Mouse (Mus musculus) retina, postnatal 7 days (tissue): ENCODE measurements around the gene Inpp5f.
"Not testable (repeated sequence)": the region's sequence is repeated elsewhere in the genome, so short reads cannot be mapped to it uniquely, and the experiment has no call there.

Experiments
- DNase-seq: peaks from one replicate; pipeline ENCODE4 v3.0.0-alpha.2; 2012; ENCODE audit warnings: low read depth, low spot score

The Inpp5f gene

DNA sequence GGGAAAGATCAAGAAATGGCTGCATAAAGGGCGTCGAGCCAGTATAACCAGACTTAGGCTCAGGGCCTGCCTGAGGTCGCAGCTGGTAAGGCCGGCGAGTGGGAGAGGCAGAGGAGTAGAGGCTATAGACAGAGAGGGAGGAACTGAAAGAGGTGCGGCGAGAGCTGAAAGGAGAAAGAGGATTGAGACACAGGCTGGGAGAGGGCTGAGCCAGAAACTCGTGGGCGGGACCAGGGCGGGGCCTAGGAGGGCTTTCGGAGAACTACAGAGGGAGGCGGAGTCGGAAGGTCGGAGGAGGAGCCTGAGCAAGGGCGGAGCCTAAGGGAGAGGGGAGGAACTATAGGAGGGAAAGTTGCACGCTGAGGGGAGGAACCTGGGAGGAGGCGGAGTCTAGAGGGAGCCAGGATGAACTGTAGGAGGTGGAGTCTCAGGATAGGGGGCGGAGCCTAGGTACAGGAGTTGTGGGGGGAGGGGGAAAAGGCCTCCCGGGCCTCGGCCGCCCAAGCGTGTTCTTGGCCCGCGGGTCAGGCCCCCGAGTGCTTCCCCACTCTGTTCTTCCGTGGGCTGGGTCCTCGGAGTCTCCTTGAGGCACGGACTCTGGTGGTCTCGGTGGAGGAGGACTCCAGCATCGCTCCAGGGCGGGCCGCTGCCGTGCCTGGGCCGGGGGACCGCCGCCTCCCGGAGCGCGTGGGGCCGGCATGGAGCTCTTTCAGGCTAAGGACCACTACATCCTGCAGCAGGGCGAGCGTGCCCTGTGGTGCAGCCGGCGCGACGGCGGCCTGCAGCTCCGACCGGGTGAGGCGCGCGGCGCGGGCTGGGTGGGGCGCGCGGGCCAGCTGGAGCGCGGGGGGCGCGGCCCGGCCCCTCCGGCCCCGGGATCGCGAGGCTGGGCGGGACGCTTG lies at the start of gene Inpp5f:
Gene Inpp5f (plus strand): TSS at position 432 of the 902 bp plus-strand sequence.
- peak; percentile 99 for DNase-seq

DNA sequence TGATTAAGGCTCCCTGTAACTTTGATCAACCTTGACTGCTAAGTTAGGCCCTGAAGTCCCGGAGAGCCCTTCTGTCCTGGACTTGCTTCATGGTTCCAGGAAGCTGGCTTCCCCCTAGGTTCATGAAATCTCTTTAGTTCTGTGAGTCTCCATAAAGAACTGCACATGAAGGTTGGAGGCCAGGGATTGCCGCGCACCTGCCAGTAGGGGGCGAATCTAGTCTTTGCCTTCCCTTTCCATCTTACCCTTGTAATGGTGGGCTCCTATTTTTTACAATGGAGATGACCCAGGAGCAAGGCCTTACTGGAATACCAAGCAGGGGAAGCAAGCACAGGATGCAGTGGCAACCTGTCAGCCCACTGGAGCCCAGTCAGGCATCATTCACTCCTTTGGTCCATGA lies 47.8 kb upstream of the Inpp5f start:
- no peak for DNase-seq

DNA sequence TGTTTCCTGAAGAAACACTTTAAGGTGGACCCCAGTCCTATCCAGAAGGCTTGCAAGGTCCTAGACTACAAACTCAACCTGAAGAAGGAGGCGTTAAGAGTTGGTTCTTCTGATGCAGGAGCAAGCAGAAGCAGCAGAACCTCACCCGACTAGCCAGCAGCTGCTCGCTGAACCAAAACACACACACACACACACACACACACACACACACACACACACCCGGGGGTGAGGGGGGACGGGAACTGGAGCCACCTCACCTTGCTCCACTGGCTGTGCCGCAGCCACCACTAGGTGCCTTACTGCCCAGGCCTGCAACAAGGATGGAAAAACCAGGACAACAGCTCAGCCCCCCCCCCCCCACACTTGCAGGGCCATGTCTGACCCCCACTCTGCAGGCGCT lies 44.8 kb upstream of the Inpp5f start:
- DNase-seq = no peak

DNA sequence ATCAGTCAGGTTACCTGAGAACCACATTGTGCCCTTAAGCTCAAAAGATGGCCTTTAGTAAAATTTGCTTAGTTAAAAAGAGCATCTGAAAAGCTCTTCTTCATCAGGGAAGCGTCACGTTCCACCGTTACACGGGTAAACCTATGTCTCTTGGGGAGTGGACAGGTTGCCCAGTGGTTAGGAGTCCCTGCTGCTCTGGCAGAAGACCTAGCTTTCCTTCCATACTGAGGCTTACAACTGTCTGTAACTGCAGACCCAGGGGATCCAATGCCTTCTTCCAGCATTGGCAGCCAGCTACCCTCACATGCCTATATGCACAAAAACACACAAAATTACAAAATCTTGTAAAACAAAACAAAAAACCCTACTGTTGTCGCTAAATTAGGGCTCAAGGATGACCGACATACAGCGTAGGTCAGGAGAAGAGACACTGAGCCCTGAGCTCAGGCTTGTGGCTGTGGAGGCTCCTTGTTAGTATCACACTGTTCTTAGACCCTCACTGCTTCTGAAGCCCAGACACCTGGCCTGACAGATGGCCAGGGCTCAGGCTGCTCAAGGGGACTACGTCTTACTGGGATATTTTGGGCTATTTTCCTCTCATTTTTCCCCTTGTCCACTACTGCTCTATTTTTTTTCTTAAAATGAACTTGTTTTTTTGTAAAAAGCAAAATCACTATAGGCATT lies 43.4 kb upstream of the Inpp5f start:
- no peak for DNase-seq

DNA sequence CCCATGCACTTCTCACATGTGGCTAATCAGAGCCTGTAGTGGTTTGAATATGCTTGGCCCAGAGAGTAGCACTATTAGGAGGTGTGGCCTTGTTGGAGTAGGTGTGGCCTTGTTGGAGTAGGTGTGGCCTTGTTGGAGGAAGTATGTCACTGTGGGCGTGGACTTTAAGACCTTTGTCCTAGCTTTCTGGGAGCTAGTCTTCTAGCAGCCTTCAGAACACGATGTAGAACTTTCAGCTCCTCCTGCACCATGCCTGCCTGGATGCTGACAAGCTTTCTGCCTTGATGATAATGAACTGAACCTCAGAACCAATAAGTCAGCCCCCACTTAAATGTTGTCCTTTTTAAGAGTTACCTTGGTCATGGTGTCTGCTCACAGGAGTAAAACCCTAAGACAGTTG lies 41.7 kb upstream of the Inpp5f start:
- DNase-seq = not testable (repeated sequence)

DNA sequence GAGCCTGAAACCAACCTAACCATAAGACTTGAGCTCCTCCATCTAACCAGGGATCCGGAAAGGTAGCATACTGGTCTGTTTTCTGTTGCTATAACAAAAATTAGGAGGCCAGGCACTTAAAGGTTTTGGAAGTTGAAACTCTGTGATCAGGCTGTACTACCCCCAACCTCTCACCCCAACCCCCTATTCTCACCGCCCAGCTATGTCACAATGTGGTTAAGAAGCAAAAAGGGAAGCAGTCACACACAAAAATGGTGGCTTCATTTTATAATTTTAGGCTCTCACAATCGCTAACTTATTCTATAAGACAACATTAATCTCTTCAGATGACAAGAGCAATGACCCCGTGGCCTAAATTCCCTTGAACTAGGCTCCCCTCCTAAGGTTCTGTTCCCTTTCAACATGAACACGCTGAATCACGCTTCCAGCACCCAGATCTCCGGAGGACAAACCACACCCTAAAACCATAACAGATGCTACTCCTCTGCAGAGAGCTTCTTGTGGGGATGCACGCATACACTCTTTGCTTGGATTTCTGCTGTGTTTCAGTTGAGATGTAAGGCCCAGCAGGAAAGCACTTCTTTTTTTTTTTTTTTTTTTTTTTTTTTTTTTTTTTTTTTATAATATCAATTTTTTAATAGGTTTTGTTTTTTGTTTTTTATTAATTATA lies 41.0 kb upstream of the Inpp5f start:
- DNase-seq = no peak

DNA sequence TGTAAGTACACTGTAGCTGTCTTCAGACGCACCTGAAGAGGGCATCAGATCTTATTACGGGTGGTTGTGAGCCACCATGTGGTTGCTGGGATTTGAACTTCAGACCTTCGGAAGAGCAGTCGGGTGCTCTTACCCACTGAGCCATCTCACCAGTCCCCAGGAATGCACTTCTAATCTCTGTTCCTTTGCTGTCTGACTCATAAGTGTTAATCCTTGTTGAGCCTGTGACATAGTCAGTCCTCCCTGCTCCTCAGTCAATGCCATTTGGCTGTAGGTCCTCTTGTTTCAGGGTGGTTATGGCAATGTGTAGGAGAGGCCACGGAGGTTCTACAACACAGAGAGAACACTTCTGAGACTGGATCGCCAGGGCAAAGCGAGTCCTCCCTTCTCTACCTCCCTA lies 40.5 kb upstream of the Inpp5f start:
- not testable (repeated sequence) for DNase-seq

DNA sequence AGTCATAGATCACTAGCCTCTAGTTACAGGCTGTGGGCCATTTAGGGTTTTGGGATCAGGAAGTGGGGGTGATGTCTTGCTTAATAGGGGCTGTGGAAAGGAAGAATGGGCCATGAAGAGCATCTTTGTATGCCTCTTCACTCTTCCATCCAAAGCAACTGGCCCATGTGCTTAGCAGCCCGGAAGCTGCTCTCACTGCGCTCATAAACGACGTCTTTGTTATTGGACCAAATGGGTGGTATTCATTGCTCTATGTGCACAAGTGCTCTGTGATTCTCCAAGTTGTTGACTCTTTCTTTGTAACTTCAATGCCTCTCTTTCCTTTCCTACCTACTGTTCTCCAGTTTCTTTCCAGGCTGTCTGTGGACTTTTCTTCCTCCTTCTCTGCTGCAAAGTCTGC lies 39.1 kb upstream of the Inpp5f start:
- DNase-seq = no peak

DNA sequence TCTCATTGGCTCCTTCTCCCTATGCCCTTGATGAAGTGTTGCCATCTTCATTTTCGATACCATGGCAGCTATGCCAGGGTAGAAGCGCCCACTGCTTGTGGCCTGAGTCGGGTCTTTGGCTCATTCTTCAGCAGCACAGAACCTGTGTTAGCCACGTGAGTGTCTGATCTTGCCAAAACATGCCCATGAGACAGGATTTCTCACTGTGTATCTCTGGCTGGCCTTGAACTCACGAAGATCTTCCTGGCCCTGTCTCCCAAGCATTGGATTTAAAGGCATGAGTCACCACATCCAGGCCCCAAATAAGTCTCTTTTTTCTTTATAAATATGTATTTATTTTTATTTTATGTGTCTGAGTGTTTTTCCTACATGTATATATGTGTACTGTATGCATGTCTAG lies 35.9 kb upstream of the Inpp5f start:
- DNase-seq = no peak

DNA sequence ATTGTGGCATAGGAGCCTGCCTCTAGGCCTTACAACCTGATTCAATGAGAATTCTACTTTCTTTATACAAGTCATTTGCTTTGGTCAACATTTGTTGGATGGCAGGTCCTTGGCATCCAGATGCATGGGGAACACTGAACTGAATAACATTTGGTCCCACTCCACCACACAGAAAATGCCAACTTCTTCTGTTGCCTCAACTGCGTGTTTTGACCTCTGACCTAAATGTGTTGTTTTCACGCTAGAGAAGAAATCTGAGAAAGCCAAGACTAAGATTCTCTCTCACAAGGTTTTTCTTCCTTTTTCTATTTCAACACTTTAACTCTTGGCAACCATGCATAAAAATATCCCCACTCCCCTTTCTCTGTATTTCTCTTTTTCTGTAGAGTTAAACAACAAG lies 35.3 kb upstream of the Inpp5f start:
- no peak for DNase-seq

DNA sequence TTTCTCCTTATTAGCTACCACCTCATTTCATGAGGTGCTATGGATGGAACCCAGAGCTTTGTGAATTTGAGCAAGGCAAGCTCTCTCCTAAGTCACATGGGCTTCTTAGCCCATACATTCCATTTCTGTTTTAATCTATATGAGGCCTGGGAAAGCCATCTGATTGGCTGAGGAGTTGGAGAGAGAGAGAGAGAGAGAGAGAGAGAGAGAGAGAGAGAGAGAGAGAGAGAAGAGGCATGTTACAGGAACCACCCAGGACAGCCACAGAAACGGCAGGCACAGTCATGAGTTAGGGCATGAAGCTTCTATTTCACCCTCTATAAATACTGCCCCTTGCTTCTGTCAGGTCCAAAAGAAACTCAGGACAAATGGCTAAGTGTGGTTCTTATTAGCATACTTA lies 33.5 kb upstream of the Inpp5f start:
- no peak for DNase-seq

DNA sequence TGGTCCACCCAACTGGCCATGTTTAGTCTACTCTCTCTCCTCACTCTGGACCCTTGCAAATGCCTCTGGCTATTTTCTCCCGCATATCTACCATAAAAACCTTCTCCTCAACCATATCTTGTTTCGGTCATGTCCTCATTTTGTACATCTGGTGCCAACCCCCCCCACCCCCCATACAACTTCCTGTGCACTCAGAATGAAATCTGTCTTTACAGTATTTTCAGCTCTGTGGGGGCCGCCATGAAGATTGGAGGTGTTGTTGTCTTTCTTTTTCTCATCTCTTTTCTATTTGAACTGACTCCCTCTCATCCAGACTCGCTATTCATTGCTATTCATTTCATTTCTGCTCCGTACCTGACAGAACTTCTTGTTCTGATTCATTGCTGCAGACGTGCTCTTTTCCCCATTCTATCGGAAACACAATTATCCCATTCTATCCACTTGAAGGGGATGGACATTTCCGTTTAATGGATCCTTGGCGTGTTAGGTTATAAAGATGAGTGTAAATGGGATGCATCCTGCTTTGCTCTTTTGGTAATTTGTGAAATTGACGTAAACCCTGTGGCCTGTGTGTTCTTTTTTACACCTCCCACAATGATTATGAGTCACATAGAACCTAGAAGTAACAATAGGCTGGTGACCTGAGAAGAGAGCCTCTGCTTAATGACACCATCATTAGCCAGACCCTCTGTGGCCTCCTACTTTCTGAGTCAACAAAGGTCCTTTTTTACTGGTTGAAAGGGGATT lies 32.8 kb upstream of the Inpp5f start:
- no peak for DNase-seq

DNA sequence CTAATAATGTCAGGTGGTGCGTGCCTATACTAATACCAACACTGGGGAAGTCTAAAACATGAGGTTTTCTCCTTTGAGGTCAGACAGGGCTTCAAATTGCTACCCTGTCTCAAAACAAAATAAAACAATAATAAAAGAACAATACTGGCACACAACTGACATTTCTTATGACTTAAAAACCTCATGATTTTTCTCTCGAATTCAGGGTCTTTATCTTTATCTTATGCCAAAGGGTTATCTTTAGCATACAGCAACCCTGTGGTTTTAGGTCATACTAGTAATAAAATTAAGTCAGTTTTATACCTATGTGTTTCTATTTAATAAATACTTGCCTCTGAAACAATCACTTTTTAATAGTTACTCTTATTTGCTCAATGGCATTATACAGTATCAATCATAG lies 31.7 kb upstream of the Inpp5f start:
- DNase-seq = no peak

DNA sequence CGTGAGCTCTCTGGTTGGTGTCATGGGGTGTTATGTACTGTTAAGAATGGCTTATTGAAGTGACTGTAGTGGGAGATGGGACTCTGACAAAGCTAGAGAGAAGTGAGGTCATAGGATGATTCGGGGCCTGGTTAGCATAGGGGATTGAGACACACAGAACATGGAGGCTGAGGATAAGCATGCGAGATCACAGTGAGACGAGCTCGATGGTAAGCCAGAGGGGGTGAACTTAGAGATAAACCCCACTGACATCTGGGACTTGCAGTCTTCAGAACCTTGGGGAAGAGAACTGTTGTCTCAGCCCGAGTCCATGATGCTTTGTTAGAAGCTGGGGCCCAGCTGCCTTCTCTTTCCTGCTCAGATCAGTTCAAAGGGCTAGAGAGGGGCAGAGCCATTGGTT lies 30.8 kb upstream of the Inpp5f start:
- DNase-seq = no peak

DNA sequence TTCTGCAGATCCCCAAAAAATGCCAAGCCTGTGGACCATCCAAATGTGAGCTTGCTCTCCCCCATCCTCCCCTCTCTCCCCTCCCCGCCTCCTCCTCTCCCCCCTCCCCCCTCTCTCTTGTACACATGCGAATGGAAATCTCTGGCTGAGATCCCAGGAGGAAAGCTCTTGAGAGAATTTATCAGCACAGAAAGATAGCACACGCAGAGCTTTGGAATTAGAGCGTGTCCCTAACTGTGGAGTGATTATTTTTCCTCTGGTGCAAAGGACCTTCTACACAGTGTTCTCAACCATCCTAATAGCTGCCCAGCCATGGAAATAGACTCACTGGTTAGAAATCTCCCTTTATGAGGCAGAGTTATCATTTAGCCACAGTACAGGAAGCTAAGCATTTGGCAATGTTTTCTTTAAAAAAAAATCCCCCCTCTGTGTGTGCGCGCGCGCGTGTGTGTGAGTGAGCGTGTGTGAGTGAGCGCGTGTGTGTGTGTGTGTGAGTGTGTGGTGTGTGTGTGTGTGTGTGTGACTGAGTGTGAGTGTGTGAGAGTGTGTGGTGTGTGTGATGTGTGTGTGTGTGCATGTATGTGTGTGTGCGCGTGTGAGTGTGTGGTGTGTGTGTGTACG lies 29.2 kb upstream of the Inpp5f start:
- DNase-seq = no peak

DNA sequence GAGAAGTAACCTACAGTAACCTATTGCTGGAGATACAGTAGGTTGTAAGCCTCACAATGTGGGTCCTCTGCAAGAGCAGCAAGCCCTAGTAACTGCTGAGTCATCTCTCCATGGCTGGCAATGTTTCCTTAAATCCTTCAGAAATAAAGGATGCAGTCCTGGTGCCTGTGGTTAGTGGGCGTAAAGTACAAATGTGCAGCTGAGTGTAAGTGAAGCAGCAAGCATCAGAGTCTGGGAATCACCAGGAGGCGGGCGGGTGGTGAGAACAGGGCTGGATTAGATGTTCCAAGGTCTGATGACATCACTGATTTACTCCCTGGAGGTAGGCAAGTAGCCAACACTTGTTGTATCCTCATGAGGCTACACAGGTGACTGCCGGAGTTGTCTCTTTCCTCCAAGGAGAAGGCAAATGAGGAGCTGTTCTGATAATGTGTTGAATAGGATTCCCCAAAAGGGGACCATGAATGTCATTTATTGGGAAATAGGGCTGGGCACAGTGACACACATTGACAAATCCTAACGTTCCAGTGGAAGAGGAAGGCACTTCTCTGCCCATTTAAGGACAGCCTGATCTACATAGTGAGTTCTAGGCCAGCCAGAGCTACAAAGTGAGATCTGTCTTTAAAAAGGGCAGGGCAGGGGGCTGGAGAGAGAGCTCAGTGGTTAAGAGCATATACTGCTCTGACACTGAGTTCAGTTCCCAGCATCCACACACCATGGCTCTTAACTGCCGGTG lies 27.7 kb upstream of the Inpp5f start:
- DNase-seq = no peak

DNA sequence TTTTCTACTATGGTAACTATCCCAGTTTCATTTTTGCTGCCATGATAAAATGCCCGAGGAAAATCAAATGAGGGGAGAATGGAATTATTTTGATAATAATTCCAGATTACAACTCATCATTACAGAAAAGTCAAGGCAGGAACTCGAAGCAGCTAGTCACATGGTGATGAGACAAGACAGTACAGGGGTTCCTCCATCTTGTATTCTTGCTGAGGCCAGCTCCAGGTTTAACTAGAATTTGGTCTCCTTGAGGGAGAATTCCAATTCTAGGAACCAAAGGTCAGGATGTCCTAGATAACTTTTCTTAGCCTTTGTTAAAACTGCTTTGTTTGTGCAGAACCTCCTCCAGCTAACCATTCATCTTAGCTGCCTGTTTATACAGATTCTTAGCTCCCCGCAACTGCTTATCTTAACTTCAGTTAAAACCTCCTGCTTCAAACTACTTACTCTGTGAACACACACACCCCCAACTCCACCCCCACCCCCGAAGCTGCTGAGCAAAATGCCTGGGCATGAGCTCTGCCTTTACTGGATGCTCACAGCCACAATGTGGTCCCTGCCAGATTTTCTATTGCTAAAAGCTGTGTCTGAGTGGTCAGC lies 23.7 kb upstream of the Inpp5f start:
- DNase-seq = no peak

DNA sequence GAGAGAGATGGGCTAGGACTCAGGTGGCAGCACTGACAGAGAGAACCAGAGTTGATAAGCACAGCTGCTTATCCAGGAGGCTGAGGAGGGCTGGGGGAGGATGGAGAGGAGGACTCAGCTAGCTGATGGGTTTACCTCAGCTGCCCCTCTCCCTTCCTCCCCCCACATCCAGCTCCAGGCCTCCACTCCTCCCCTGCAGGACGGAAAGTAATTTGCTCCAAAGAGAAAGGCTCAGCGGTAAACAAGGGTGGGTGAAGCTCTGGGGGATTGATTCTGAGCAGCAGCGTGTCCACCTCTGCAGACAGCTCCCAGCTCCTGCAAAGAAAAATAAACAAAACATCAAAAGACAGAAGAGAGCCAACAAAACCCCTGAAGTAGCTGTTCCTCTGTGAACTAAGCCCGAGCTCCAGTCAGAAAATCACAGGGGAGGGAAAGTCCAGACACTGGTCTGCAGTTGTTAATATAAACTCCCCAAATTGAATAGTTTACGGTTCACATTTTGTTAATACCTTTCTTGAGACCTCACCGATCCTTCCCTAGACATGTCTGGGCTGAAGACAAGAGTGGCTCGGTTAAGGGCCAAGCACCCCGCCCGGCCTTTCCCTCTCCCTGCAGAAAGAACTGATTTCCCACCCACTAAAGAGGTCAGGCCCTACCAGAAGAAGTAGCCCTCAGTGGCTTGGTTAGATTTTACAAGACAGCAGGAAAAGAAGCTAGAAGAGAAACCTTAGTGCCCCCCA lies 19.6 kb upstream of the Inpp5f start:
- DNase-seq = no peak

DNA sequence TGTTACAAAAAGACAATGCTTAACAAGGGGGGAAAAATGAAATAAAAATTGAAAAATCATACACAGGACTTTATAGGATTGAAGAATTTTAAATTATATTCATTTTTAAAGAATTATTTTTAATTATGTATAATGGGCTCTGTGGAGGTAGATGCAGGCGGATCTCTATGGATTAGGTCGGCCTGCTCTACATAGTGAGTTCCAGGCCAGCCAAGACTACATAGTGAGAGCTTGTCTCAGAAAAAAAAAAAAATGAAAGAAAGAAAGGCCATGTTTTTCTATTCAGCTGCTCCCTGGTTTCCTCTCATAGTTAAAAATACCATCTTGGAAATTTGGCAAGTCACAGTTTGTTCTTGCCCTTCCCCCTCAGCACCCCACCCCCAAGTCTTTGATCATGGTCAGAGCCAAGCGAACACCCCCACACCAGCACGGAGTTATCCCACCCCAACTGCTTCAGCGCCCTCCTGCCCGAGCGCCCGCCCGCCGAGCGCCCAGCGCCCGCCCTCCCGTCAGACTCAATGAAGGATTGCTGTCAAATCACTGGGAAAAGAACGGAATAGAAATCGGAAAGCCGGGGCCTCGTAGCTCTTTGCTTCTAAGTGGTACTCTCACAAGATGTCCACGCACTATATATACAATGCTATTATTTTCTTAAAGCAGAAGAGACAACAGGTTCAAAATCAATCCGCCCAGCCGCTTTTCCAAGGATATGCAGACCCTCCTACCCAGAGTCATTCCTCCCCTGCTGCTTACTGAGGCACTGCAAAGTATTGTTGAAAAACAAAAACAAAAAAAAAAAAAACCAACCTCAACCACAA lies 18.8 kb upstream of the Inpp5f start:
- no peak for DNase-seq
